Mouse (Mus musculus) embryo, embryonic 9.5 days (tissue): ENCODE measurements around the gene Vwa3b.

Source experiments
- DNase-seq: peaks from one replicate; pipeline ENCODE4 v3.0.0-alpha.2; 2017; ENCODE audit errors: extremely low spot score

Vwa3b gene

DNA sequence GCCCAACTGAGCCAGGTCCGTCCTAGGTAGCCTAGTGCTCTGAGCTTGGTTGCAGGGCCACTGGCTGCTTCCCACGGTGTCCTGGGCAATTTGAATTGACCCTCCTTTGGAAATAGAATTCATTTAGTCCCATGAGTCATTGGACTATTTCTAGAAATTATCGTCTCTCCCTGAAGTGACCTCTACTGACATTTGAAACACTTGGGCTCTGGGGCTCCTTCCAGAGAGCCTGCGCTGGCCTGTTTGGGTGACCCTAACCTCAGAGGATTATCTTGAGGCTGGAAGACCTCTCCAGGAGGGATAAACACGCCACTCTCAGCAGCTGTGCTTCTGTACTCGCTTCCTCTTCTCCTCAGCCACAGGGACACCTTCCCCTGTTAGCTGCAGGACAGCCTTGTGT, 204.0 kb downstream of the Vwa3b start:
- no peak for DNase-seq

DNA sequence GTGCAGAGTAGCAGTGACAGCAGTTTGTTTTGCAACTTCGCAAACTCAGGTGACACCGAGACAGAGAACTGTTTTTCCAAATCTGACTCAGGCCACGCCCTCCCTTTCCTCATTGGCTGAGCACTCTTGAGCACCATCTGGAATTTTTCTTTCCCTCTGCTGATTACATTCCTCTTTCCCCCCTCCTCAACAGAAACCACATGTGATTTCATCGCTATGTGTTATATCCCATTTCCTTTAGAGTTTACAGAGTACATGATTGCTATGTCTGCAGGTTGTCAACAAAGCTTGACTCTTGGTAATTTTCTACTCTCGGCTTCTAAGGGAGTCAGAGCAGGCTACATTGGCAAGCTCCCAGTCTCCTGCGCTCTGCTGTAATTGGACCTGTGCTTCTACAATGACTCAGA, 204.9 kb downstream of the Vwa3b start:
- no peak for DNase-seq
